Mouse (Mus musculus): ENCODE measurements around the gene Ephx4. TPM values are rescaled to one million over a fixed set of nuclear protein-coding genes. Genes with fewer than 3 reads are reported as not detected.
"Not testable (repeated sequence)": the region's sequence is repeated elsewhere in the genome, so short reads cannot be mapped to it uniquely, and the experiment has no call there.

Gene Ephx4
- total RNA-seq (2021): under 1 TPM; 0.29 to 0.31 TPM
- long read RNA-seq, experiment 1: 0 reads
- long read RNA-seq, experiment 2: 0 reads

- no peak for DNase-seq
- intact Hi-C loops (cut with DNase I): no loop called here
Measured at GRCm38 (mm10) chr5:107402436-107402835, at the start of gene Ephx4. Ephx4 (plus strand) TSS chr5:107402736.

GRCm38 (mm10) chr5:107353981-107354380, 48.6 kb upstream of the Ephx4 start:
- intact Hi-C loops (cut with DNase I): no loop called here
- DNase-seq: no peak

DNA sequence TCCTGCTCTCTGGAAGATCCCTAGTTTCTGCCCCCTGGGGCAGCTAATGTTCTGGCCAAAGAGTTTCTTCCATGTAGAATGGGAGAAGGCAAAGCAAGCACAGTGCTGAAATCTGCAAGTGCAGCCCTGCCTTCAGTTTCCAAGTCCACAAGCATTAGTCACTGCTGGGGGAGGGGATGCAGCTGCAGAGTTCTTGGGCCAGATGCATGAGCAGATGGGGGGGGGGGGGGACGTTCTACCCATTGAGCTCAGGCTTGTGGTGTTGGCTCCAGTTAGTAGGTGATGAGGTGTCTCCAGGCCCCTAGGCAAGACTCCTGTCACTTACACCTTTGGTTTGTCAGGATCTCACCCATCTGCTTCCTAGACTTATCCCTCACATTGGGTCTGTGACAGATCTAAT, 46.7 kb upstream of the Ephx4 start:
- intact Hi-C loops (cut with DNase I): no loop called here
- peak; percentile 37 to 40 for DNase-seq

DNA sequence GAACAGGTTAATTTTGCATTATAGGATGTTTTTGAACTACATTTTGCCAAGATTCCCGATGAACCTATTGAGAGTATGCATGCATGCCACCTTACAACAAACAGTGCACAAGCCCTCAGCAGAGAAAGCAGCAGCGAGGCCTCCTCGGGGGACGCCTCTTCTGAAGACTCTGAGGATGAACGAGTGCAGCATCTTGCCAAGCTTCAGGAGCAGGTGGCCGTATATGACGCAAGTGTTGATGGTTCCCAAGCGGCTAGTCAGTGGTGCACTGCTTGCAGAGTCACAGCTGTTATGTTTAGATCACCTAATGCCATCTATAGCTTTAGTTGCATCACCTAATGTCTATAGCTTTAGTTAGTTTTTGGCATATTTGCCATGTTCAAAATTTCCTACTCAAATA, 44.8 kb upstream of the Ephx4 start:
- intact Hi-C loops (cut with DNase I): no loop called here
- DNase-seq: no peak

GRCm38 (mm10) chr5:107359395-107360053, 43.0 kb upstream of the Ephx4 start:
- peak; percentile 83 to 90 for DNase-seq
- intact Hi-C loops (cut with DNase I): no loop called here

DNA sequence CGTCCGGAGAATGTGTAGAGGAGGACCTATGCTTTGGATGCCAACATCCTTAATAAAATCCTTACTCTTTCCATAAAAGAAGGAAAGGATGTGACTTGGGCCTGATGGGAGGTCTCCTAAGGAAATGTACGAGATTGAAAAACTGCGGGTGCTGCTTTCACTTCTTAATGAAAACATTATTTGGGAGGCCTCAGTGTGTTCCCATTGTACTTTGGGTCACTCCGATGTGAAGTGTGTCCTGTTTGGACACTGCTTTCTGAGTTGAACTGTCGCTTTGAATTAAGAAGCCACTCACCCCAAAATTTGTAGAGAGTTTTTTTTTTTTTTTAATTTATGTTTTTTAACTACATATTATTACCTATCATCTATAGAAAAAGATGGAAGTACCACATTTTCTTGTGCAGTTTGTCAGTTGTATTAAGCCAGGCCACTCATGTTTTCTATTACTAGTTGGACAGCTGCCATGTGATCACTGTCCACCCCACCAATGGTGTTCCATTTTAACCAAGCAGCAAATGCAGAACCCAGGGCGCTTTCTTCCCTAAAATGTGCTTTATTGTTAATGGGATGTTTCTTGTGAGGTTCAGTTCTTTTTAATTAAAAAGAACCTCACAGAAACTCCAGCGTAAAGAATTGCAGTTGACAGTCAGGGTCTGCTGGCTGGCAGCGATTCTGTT, 42.3 kb upstream of the Ephx4 start:
- DNase-seq: no peak
- intact Hi-C loops (cut with DNase I): no loop called here

DNA sequence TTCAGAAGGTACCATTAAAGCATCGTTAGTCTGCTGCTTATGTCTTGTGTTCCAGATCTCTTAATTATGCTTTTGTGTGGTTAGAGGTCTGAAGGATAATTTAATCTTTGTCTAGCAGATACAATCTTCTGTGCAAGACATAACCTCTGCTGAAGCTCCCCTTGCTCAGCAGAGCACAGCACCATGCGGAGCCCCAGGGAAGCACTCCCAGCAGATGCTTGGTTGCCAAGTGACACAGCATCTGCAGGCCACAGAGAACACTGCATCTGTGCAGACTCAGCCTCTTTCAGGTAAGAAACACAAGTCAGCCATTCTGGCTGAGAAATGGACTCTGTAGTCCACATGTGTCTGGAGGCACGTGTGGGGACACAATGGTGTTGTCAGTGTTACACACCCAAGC, 32.5 kb upstream of the Ephx4 start:
- no peak for DNase-seq
- intact Hi-C loops (cut with DNase I): no loop called here

DNA sequence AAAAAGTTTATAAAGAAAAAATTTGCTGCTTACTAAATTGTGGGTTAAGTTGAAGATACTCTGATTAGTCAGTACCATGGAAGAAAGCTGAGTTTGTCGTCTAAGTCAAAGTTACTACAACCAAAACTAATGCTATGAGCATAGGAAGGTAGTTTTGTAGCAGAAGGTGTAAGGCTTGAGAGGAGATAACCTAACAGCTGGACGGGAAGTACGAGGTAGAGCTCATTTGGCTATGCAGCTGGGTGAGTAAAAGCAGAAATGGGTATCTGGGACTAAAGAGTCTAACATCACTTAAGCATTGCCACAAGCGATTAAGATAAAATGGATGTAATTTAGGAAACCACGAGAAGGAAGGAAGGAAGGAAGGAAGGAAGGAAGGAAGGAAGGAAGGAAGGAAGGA, 31.2 kb upstream of the Ephx4 start:
- intact Hi-C loops (cut with DNase I): no loop called here

GRCm38 (mm10) chr5:107373256-107373655, 29.3 kb upstream of the Ephx4 start:
- no peak for DNase-seq
- intact Hi-C loops (cut with DNase I): no loop called here

More for the DNA sequence above, 31.2 kb upstream of the Ephx4 start:
- DNase-seq: no peak

DNA sequence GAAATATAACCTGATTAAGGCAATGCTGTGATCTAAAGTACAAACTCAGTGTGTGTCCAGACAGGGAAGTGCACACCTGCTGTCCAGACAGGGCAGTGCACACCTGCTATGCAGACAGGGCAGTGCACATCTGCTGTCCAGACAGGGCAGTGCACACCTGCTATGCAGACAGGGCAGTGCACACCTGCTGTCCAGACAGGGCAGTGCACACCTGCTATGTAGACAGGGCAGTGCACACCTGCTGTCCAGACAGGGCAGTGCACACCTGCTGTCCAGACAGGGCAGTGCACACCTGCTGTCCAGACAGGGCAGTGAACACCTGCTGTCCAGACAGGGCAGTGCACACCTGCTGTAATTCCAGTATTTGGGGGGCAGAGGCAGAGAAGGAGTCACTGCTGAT, 16.1 kb upstream of the Ephx4 start:
- intact Hi-C loops (cut with DNase I); DNase-seq: not testable (repeated sequence)

GRCm38 (mm10) chr5:107387788-107388187, 14.7 kb upstream of the Ephx4 start:
- intact Hi-C loops (cut with DNase I): no loop called here
- DNase-seq: no peak

DNA sequence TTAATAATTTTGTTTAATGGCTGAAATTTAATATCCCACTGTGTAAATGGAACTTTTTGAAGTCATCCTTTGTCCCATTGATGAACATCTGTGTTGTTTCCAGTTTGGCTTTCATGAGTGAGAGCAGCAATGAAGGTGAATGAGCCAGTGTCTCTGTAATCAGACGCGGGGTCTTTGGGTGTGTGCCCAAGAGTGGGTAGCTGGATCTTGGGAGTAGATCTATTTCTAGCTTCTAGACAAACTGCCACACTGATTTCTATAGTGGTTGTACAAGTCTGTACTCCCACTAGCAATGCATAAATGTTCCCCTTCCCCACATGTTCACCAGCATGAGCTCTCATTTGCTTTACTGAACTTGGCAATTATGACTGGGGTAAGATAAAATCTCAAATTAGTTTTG, 13.2 kb upstream of the Ephx4 start:
- intact Hi-C loops (cut with DNase I): no loop called here
- no peak for DNase-seq

- intact Hi-C loops (cut with DNase I): no loop called here
- DNase-seq: no peak
Measured at GRCm38 (mm10) chr5:107394437-107394836, 8.1 kb upstream of the Ephx4 start.

DNA sequence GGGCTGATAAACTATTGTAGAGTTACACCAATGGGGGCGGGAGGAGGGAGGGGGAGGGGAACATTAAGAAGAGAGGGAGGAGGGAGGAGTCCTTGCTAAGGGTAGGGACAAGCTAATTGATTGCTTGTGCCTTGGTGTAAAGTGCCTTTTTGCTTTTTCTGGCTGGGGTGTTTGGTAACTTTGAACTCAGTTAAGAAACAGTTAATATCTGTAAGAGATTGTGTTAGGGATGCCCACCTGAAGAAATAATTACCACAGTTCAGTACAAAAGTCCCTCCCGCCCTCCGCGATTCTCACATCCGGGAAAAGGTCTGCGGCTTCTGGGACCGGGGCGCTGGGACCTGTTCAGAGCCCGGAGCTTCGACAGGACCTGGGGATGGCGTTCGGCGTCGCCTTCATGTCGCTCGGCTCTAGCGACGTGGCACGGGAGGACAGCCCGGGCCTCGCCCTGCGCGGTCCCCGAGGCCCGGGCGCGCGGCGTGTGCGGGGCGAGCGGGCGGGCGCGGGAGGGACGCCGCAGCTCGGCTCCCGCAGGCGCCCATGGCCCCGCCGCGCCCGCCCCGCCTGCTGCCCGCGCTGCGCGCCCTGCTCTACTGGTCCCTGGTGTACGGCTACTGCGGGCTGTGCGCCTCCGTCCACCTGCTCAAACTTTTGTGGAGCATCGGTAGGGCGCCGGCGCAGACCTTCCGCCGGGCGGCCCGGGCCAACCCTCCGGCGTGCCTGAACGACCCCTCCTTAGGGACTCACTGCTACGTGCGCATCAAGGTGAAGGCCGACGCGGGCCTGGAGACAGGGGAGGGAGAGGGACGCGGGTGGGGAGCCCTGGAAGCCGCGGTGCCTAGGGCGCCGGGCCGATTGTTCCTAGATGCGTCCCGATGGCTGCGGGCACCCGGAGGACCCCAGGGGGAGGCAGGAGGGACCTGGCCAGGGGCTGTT, 743 bp downstream of the Ephx4 start:
- DNase-seq: peak; percentile 16 to 20
- intact Hi-C loops (cut with DNase I): no loop called here

- no peak for DNase-seq
Measured at GRCm38 (mm10) chr5:107403947-107404684, 1.6 kb downstream of the Ephx4 start.

DNA sequence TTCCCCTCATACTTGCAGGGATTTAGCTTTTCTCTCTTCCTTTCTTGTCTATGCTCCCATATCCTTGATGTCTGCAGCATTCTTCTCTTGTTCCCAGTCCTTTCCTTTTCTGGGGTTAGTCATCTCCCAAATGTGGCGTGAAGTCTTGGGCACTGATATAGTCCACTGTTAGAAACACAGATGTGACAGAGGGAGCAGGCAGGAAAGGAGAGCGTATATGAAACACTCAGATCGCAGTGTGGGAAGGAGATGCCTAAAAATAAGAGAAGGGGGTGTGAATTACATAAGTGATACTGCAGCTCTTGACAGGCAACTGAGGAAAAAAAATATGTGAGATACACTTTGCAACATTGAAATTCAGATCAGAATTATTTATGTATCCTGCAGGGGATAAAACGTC, 2.8 kb downstream of the Ephx4 start:
- intact Hi-C loops (cut with DNase I): no loop called here
- DNase-seq: no peak

More at GRCm38 (mm10) chr5:107403947-107404684, 1.6 kb downstream of the Ephx4 start:
- intact Hi-C loops (cut with DNase I): no loop called here

- no peak for DNase-seq
- intact Hi-C loops (cut with DNase I): no loop called here
Measured at GRCm38 (mm10) chr5:107410305-107410704, 7.8 kb downstream of the Ephx4 start.

DNA sequence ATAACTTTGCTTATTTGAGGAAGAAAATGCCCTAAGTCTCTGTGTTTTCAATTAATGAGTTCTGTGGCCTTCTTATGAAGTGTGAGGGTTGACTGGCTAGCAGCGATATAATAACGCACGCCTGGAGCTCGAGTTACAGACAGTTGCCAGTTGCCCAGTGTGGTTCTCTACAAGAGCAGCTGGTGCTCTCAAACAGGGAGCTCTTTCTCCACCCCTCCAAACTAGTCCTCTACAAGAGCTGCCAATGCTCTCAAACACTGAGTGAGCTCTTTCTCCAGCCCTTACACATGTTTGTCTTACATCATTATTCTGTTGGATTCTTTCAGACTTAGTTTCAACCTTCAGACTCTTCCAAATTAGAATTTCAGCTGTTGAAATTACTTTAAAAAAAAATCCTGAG, 8.8 kb downstream of the Ephx4 start:
- intact Hi-C loops (cut with DNase I): no loop called here
- DNase-seq: no peak

DNA sequence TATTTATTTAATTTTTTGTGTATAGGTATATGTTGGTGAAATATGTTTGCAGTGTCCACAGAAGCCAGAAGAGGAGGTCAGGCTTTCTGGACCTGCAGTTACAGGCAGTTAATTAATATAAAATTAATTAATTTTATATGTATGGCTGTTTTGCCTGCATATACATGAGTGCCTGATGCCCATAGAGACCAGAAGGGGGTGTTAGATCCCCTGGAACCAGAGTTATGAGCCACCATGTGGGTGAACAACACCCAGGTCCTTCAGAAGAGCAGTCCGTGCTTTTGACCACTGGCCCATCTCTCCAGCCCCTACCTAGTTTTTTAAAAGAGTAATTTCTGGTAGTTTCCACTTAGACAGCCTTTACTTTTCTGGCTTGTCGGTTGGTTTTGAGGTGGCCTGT, 9.7 kb downstream of the Ephx4 start:
- intact Hi-C loops (cut with DNase I): no loop called here
- DNase-seq: no peak

DNA sequence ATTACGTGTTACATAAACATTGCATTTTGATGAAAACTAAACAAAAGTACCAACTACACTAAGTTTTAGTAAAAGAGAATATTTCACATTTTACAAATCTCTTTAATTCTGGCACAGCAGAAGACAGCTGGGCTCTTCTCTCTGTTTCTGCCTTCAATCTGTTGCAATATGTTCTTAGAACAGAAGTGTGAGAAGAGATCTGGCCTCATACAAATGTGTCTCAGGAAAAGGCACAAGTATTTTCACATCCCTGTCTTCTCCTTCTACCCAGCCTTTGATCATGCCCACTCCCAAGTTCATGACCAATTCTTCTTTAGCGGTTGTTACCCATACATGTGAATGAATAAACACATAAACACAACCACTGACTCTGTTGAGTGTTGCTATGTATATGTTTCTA, 12.6 kb downstream of the Ephx4 start:
- intact Hi-C loops (cut with DNase I): no loop called here
- DNase-seq: no peak
